Mouse (Mus musculus): Measurements from ENCODE around the gene Hypk.

The Hypk gene

DNA sequence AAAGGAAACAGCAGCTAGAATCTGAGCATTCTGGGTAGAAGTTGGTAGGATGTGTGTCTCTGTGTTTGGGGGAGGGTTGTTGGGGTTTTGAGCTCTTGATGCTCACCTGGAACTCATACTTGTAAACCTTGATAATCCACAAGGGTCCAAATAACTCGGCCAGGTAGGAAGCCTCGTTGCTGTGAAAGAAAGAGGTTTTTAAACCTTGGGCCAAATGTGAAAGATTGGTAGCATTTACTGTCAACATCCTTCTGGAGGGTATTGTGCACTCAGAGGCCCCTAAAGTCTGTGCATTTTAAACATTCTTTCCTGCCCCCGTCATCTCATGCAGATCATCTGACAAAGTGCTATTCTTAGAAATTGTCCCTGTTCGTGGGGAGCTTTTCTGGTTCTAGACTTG is at the start of gene Hypk:
Hypk (plus strand) TSS at position 301 of the 400 bp plus-strand sequence.
- DNase-seq (ENCODE audit: low read depth, low spot score), result no peak

DNA sequence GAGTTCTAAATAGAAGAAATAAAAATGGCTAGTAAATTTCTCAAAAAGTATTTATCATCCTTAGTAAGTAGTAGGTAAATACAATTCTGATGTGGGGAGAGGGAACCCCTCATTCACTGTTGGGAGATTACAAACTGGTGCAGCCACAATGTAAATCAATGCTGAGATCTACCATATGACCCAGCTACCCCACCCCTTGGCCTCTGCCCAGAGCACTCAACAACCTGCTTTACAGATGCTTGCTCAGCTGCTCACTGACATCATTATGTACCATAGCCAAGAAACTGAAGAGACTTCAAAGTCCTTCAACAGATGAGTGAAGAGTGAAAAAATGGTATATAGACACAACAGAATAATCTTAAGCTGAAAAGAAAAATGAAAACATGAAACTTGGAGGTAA is 49.8 kb upstream of the Hypk start:
- no peak for DNase-seq (ENCODE audit: low read depth, low spot score)

DNA sequence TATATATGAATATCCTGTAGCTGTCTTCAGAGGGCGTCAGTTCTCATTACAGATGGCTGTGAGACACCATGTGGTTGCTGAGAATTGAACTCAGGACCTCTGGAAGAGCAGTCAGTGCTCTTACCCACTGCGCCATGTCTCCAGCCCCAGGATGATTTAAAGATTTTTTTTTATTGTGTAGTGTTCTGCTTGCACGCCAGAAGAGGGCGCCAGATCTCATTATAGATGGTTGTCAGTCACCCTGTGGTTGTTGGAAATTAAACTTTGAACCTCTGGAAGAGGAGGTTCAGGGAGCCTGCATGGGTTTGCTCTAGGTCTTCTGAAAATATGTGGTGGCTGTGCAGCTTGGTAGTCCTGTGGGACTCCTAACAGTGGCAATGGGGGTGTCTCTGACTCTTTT is 44.9 kb upstream of the Hypk start:
- DNase-seq (ENCODE audit: low read depth, low spot score), result peak; percentile 17

DNA sequence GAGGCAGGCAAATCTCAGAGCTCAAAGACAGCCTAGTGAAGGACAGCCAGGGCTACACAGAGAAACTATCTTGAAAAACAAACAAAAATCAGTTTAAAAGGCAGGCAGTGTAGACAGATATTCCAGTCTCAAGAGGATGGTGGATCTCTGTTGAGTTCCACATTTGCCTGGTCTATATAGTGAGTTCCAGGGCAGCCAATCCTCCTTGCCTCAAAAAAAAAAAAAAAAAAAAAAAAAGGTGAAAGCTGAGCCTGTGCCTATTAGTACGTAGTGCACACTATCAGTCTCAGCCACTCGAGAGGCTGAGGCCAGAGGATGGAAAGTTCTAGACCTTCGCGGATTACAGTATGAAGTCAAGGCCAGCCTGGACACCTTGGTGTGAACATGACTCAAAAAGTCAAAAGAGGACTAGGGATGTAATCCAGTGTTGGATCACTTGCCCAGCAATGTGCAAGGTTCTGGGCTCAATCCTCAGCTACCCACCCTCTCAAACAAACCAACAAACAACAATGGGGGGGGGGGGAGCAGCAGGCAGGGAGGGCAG is 40.2 kb upstream of the Hypk start:
- no peak for DNase-seq (ENCODE audit: low read depth, low spot score)

DNA sequence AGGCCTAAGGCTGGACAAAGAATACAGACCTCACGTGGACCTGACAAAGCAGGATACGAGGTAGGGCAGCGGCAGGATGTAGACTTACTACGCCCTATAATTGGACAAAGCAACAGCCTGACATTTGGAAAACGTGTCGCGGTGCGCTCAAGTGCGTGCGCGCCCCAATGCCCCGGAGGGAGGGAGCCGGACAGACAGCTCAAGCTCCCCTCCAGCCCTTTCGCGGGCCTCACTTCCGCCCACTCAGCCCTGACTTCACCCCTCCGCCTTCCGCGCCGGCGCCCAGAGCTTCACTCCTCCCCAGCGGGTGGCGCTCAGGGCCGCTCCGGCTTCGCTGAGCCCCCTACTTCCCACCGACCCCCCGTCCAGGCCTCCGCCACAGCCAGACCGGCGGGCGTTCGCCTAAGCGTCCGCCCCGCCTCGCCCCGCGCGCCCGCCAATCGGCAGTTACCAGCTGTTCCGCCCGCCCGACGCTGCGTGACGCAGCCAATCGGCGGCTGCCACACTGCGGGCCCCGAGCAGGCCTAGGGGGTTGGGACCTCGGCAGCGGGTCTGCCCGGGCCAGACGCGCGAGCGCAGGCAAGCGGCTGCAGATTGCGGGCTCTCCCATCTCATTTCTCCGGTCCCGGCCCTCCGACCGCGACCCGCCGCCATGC is 39.6 kb upstream of the Hypk start, which contains the start of the genes Pdia3 and Catsper2:
Pdia3 (plus strand) TSS at position 389 of the 656 bp plus-strand sequence.
Catsper2 (minus strand) TSS at position 406 of the 656 bp plus-strand sequence.
- DNase-seq (ENCODE audit: low read depth, low spot score), result peak; percentile 93

DNA sequence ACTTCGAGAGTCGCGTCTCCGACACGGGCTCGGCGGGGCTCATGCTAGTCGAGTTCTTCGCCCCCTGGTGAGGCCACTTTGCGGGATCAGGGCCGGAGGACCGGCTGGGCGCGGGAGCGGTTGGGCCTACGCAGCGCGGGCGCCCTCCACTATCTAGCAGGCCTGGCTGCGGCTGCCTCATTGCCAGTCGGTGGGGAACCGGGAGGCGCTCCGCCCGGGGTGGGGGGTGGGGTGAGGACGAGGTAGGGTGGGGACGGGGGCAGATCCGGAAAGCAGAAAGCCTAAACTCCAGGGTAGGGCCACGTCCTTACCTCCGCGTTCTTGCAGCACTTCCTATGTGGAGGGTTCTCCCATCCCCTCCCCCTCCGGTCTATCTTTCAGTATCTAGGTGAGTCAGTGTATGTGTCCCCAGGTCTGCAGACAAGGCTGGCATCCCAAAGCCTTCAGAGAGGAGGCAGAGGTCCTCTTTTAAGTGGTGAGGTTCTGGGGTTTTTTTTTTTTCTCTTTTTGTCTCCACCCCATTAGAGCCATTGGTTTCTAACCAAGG is 38.9 kb upstream of the Hypk start:
- DNase-seq (ENCODE audit: low read depth, low spot score), result peak; percentile 31

DNA sequence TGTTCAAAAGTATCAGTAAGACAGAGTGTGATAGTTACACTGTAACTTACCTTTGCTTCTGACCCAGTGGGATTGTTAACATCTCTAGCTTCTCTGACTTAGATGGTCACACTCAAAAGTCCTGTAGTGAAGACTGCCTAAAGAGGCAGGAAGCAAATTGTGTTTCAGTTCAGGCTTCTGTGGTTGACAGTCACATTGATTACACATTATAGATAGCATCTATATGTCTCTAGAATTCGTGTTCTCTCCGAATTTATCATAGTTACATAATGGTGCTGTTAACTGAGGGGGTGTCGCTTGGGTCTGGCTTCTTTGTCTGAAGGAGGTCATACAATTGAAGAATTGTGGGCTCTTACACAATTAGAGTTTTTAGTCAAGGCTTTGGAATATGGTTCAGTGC is 38.0 kb upstream of the Hypk start:
- no peak for DNase-seq (ENCODE audit: low read depth, low spot score)

DNA sequence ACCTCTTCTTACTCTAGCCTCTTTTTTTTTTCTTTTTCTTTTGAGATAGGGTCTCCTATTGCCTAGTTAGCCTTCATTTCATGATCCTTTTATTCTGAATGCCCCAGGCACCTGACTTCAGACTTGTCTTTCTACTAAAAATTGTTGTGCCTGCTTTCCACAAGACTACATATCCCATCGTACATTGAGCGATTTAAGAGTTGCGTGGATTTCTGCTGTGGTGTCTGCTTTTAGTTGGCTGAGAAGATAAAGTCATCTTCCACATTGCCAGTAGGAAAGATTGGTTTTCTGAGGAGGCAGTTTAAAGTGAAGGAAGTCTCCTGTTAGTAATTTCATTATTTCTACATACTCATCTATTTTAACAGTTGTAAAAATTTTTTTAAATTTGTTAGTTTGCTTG is 37.5 kb upstream of the Hypk start:
- DNase-seq (ENCODE audit: low read depth, low spot score), result no peak

DNA sequence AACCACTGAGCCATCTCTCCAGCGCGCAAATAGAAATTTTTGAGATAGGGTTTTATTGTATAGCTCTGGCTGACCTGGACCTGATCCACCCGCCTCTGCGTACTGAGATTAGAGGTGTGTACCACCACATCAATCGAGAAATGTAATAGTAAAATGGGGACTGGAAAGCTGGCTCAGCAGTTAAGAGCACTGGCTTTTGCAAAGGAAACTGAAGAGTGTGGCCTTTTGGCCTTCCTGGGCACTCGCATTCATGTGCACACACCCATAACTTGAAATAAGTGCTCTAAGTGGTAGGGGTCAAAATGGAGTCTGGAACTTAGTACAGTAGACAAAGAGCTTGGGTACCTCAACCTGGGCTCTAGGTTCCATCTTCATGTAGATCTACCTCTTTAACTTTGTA is 36.7 kb upstream of the Hypk start:
- no peak for DNase-seq (ENCODE audit: low read depth, low spot score)

DNA sequence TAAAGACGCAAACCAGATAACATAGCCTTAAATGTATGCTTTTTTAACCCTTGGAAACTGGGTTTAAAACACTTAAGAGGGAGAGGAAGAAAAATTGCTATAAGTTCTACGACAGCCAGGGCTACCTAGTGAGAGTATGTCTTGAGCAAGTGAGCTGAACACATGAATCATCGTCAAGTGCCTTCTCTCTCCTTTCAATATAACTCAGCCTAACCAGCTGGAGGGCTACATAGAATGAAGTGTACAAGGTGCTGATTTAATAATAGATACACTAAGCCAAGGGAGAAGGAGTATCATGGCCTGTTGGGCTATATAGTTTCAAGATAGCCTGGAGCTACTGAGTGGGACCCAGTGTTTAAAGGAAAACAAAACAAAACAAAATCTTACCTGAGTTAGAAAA is 34.6 kb upstream of the Hypk start:
- no peak for DNase-seq (ENCODE audit: low read depth, low spot score)

DNA sequence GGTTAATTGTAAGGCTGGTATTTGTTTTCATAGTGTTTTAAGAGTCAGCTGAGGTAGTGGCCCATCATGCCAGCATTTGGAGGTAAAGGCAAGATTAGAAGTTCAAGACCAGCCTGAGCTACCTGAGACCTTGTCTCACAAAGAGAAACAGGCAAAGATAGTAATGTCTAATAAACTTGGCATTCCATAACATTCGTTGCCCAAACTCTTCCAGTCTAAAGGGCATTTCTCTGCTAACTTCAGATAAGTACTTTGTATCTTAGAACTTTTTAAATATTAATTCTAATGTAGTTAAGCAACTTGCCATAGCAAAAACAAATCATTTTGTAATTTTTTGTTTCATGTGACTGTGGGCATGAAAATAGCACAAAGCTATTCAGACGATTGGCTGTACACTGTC is 29.9 kb upstream of the Hypk start:
- no peak for DNase-seq (ENCODE audit: low read depth, low spot score)

DNA sequence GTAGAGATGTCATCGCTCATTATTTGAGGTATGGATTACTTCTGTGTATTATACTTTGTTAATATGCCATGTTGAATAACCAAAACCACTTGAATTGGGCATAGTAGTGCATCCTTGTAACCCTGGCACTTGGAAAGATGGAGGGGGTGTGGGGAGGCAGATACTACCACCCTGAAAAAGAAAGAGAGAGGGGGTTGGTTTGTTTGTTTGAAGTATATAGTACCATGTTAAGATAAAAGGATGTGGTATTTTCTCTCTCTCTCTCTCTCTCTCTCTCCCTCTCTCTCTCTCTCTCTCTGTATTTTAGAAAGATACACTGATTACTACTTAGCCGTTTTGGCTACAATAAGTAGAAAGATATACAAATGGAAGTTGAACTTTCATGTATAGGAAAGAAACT is 27.2 kb upstream of the Hypk start:
- no peak for DNase-seq (ENCODE audit: low read depth, low spot score)

DNA sequence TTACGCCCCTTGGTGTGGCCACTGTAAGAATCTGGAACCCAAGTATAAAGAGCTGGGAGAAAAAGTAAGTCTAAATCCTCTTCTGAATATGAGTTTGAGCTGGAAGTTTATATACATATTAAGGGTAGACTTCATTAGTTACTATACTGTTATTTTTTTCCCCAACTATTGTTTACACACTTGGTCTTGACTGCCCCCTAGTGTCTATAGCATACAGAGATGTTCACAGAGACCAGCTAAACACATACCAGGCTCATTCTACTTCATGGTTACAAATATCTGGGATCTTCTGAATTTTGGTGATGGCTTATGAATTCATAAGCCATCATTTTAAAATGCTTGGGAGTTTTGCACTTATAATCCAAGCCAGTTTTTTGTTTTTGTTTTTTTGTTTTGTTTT is 18.2 kb upstream of the Hypk start:
- DNase-seq (ENCODE audit: low read depth, low spot score), result no peak

DNA sequence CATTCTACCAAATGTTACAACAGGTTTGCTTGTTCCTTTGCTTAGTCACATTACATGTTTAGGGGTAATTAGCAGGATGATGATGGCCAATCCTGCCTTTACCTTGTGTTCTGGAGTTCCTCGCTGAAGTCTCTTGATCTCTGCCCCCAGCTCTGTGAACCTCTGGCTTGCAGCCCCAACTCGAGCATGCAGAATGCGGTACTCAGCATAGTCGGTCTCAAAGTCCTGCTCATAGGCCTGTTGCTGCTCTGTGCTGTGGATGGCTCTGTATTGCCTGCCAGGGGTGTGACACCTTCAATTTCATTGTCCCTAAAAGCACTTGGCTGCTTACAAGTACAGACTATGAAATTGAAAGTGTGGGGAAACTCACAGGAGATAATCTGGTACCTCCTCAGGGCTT is 13.3 kb upstream of the Hypk start:
- DNase-seq (ENCODE audit: low read depth, low spot score), result no peak

DNA sequence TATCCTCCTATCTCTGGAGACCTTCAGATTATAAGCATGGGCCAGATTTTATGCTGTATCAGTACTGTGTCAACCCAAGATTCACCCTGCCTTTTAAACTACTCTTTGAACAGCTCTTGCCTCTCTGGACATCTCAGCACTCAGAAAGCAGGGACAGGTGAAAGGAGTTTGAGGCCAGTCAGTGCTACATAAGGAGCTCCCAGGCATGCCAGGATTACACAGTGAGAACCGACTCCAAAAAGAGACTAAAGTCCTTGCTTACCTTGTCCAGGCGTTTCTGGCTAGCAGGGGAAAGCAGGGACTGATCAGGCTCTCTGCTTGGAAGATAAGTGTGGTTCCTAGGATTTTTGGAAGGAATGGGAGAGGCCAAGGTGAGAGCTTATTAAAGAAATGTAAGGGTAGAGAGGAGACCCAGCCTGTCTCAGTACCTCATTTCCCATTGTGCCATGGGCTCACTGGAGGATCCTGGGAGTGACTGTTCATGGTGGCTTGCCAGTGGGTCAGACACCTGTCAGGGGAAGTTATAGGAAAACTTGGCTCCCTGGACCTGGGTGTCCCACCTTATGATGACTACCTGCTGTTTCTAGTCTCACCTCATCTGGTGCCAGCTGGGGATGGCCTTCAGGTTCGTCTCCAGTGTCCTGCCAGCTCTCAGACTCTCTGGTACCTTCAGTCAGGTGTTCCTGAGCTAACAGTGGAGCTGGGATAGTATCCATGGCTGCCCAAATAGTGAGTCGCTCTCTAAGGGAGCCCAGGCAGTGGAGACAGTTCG is 12.1 kb upstream of the Hypk start:
- no peak for DNase-seq (ENCODE audit: low read depth, low spot score)

DNA sequence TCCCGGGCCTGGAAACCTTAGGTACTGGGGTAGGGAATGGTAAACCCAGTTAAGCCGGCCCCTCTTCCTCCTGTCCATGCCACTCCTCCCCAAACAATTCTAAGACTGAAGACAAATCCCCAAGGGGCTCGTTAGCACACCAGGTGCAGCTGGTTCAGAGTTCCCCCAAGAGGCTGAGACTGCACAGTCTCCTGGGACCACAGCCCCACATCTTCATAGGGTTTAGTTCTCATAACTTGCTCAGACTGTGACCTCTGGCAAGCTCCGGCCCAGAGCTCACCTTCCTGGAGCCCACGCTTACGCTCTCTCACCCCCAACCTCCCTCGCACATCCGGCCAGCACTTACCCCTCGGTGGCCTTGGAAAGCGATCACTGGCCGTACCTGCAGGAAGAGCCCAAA is 11.3 kb upstream of the Hypk start:
- no peak for DNase-seq (ENCODE audit: low read depth, low spot score)

DNA sequence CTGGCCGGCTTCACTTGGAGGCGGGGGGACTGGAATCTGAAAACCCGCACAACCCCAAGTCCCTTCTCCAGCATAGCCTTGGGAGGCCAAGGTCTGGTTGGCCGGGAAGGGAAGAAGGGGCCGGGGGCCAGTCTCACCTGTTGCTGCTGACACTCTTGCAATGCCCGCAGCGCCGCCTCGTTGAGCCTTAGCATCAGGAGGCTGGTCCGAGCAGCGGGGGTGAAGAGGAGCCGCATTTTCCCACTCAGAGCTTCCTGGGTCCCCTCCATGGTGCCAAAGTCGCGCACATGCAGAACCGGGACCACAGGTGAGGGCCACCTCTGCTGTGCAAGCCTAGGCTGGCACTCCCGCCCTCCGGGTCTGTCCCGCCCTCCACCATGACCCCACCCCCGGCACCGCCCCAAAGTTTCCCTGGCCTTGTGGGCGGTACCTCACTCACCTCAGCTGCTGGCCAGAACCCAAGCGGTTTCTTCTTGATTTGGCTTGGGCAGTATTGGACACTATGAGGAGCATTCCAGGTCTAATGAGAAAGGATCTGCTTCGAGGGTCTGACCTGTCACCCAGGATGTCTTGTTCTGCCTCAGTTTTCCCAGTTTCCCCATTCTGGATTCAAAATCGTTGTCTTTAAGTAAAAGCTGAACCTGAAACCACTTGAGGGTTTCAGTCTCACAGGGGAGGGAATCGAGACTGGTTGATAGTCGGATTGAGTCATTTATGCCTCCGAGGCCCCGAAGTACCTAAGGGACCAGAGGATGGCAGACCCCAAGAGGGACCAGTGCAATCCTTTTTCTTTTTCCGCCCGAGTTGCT is 10.6 kb upstream of the Hypk start:
- peak; percentile 38 for DNase-seq (ENCODE audit: low read depth, low spot score)

DNA sequence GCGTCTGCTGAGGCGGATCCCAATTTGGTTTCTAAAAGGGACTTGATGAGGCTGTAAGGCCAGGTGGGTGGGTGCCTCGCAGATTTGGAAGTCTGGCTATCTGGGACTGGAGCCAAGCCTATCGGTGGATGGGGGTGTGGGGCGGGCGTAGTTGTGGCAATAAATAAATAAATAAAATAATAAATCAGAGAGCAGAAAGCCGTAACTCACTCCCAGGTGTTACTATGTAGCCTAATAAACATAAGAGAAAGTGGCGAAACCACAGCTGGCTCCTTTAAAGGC is 10.1 kb upstream of the Hypk start:
- no peak for DNase-seq (ENCODE audit: low read depth, low spot score)

DNA sequence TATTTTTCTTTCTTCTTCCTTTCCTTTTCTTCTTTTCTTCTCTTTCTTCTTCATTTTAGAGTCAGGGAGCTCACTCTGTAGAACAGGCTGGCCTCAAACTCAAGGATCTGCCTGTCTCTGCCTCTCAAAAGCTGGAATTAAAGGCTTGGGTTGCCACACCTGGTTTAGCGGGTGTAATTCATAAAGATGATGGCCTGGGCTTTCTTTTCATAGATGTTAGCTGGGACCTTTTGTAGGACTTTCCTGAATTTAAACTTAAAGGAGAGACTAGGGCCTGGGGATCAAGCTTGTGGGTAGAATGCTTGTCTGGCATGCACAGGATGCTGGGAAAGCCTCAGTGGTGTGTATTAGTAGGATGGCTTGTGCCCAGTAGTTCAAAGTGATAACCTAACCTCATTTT is 8.9 kb upstream of the Hypk start, which contains the start of gene Ell3:
Ell3 (minus strand) TSS at position 101 of the 400 bp plus-strand sequence.
- DNase-seq (ENCODE audit: low read depth, low spot score), result no peak

DNA sequence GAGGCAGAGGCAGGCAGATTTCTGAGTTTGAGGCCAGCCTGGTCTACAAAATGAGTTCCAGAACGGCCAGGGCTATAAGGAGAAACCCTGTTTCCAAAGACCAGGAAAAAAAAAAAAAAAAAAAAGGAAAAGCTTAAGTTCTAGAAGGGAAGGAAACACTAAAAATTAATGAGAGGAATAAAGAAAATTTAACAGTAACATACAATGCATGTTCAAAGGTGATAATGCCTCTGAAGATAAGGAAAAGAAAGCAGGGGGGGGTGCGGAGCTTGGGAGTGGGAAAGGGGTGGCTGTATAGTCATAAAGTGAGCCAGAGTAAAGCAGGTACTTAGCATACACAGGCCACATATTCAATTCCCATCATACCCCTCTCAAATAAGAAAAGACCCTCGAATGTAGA is 8.0 kb upstream of the Hypk start:
- DNase-seq (ENCODE audit: low read depth, low spot score), result no peak

DNA sequence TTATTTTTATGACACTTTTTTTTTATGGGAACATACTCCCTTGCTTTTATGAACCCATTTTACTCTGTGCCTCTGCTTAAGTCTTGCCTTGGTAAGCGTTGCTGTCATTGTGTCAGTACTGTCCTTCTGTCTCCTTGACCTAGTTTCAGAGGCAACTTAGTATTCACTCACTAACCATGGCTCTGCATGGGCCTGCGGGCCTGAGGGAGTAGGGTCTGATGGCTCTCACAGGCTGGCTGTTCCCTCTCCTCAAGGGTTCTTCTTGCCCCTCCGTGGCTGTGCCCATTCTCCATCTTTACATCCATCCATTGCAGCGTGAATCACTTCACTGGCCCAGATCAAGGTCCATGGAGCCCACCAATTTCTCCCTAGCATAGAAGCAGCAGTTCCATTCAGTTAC is 6.6 kb upstream of the Hypk start:
- DNase-seq (ENCODE audit: low read depth, low spot score), result no peak

DNA sequence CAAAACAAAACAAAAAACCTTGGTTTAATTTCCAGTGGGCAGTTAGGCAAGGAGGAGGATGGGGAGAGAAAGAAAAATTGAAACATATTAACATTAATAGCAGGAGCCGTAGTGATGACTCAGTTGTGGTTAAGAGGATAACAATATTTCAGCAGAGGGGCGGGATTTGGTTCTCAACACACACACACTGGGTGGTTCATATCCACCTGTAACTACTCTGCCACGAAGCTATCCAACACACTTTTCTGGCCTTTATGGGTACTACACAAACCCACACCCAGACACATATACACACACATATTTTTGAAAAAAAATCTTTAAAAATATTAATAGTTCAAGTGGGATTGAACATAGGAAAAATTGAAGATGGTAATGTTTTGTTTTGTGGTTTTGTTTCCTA is 6.1 kb upstream of the Hypk start:
- DNase-seq (ENCODE audit: low read depth, low spot score), result no peak

All from embryo, embryonic 11.5 days (tissue).